Mouse (Mus musculus): ENCODE results near the gene Gpr107. TPM values are rescaled to one million over a fixed set of nuclear protein-coding genes. Genes with fewer than 3 reads are reported as not detected.

Gene Gpr107
- polyA plus RNA-seq, 1 experiment from 2014 or later, result 28.4 TPM

DNA sequence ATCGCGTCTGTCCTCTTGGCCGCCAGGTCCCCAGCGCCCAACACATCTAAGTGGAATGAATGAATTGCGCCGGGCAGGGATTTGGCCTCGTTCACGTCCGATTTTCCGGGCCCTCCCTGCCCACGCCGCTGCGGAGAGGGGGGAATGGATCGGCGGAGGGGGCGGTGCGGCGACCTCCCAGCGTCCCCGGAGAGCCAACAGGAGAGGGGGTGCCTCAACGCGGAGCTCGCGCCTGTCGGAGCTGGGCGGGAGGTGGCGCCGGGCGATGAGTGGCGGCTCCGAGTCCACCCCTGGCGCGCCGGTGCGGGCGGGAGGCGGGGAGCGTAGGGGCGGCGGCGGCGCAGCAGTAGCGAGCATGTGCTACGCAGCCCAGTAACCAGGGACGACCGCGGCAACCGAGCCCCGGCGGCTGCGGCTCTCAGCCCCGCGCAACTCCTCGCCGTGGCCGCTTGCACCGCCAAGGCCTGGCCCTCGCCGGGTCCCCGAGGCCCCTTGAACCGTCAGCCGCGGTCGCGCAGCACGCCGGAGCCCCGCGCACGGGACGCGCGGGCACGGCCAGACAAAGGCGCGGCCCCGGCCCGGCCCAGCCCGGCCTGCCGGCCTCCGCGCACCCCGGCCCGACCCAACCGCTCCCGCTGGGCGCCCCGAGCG, 93.5 kb downstream of the Gpr107 start, which contains the start of gene Ncs1:
TSS of gene Ncs1 (plus strand) at position 333 of the 651 bp plus-strand sequence.
- DNase-seq (ENCODE audit: low spot score) (peak; percentile 83), ATAC-seq (ENCODE audit: insufficient read depth, low FRiP score, low TSS enrichment) (peak; percentile 76)
- peaks cover 16% of the 10 kb centered on the region for H3K4me1 ChIP-seq (ENCODE audit: control insufficient read depth, insufficient read depth, low read length)
- no peaks in the 10 kb centered on the region; the same call in 1 of the 2 replicates for H3K36me3 ChIP-seq (ENCODE audit: control insufficient read depth, insufficient read depth, low read length)
- peak within 1 kb of the TSS; percentile 86 for H3K4me3 ChIP-seq (ENCODE audit: low read depth, low read length)
- peaks cover 7% of the 10 kb centered on the region; the same call in 1 of the 2 replicates for H3K27me3 ChIP-seq (ENCODE audit: control insufficient read depth, insufficient read depth, low read length)
- peak within 1 kb of the TSS; percentile 87 for H3K27ac ChIP-seq (ENCODE audit: low read depth, low read length)
- peak within 1 kb of the TSS; percentile 97 for H3K9ac ChIP-seq (ENCODE audit: low read length)
- under 1% methylated on average over 78 of the region's 89 CpGs for WGBS
- peak within 1 kb of the TSS; percentile 89 for H3K4me2 ChIP-seq (ENCODE audit: low read depth)
- H3K9me3 ChIP-seq (ENCODE audit: control insufficient read depth, low read length), result no peaks in the 10 kb centered on the region

DNA sequence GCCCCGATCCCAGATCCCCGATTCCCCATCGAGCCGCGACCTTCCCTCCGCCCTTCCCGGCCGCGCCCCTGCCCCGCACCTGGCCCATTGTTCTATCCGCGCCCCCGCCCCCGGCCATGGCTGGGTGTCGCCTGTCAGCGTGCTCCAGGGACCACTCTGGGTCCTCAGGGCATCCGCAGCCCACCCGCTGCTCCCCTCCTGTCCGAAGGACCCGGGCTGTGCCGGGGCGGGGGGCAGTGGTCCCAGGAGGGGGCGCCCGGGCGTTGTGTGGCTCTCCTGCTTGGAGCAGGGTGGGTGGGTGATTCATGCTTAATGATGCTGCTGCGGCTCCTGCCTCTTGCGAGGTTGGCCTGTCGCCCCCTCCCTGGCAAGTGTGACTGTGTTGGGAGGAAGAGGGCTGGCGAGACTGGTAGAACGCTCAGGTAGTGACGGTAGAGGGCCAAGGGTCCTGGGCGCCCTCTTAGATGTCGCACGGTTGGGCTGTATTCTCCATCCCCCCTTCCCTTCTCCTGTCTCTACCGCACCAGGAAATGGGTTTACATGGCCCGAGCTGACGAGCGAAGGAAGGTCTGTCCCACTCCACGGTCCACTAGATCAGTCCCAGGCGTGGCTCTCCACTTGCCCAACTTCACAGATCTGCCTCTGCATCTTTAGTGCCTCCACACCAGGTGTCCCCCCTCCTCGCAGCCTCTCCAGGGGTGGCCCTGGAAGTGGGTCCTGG, 94.3 kb downstream of the Gpr107 start:
- Histone ChIP-seq H3K27ac (ENCODE audit: low read depth, low read length) (peak overlapping the region; percentile 87), H3K4me2 (ENCODE audit: low read depth) (peak overlapping the region; percentile 89), H3K27me3 (ENCODE audit: control insufficient read depth, insufficient read depth, low read length) (peaks cover 7% of the 10 kb centered on the region; the same call in 1 of the 2 replicates), H3K4me1 (ENCODE audit: control insufficient read depth, insufficient read depth, low read length) (peaks cover 16% of the 10 kb centered on the region), H3K36me3 (ENCODE audit: control insufficient read depth, insufficient read depth, low read length) (no peaks in the 10 kb centered on the region; the same call in 1 of the 2 replicates), H3K9me3 (ENCODE audit: control insufficient read depth, low read length) (no peaks in the 10 kb centered on the region), H3K4me3 (ENCODE audit: low read depth, low read length) (peak overlapping the region; percentile 86), H3K9ac (ENCODE audit: low read length) (peak overlapping the region; percentile 97)
- ATAC-seq (ENCODE audit: insufficient read depth, low FRiP score, low TSS enrichment), result peak; percentile 59
- under 1% methylated on average over 39 of the region's 41 CpGs for WGBS
- peak; percentile 59 for DNase-seq (ENCODE audit: low spot score)

DNA sequence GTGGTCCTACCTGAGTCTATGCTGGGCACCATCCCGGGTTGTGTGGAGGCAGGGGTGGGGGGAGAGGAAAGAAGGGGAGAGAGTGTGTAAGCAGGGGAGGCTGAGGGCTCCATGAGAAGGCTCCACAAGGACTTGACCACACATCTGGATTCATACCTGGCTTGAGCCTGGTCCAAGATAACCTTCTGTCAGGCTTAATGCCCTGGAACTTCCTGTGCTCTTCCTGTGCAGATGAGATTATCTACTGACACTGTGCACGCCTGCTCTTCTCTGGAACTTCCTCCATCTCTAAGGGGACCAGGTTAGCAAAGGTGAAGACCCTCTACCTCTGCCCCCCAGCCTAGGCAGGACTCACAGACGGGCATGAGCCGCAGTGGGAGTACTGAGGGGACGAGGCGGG, 96.7 kb downstream of the Gpr107 start:
- no peak for DNase-seq (ENCODE audit: low spot score)
- no peak overlapping the region for H3K4me2 ChIP-seq (ENCODE audit: low read depth)
- peaks cover 16% of the 10 kb centered on the region for H3K4me1 ChIP-seq (ENCODE audit: control insufficient read depth, insufficient read depth, low read length)
- 88% methylated on average over 6 of the region's 6 CpGs for WGBS
- no peak overlapping the region for H3K4me3 ChIP-seq (ENCODE audit: low read depth, low read length)
- ATAC-seq (ENCODE audit: insufficient read depth, low FRiP score, low TSS enrichment), result no peak
- H3K27ac ChIP-seq (ENCODE audit: low read depth, low read length), result no peak overlapping the region
- no peak overlapping the region for H3K9ac ChIP-seq (ENCODE audit: low read length)
- no peaks in the 10 kb centered on the region; the same call in 1 of the 2 replicates for H3K36me3 ChIP-seq (ENCODE audit: control insufficient read depth, insufficient read depth, low read length)
- H3K27me3 ChIP-seq (ENCODE audit: control insufficient read depth, insufficient read depth, low read length), result peaks cover 7% of the 10 kb centered on the region; the same call in 1 of the 2 replicates
- H3K9me3 ChIP-seq (ENCODE audit: control insufficient read depth, low read length), result no peaks in the 10 kb centered on the region

DNA sequence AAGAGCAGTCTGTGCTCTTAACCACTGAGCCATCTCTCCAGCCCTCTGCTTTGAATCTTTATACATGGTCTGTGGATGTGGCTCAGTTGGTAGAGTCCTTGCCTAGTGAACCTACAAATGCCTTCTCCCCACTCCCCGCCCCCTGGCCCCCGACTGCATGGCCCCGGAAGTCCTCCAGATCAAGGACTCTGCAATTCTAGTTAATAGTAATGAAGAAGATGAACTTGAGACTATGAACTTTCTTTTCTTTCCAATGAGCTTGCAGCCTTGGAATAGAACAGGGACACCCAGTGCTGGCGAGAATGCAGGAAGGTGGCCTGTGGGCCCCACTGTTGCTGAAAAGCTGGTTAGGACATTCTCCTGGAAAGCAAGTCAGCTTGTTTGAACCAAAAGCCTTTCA, 100.1 kb downstream of the Gpr107 start:
- H3K9me3 ChIP-seq (ENCODE audit: control insufficient read depth, low read length), result no peaks in the 10 kb centered on the region
- no peak for DNase-seq (ENCODE audit: low spot score)
- no peak overlapping the region for H3K9ac ChIP-seq (ENCODE audit: low read length)
- WGBS, result 97% methylated on average over 4 of the region's 4 CpGs
- no peaks in the 10 kb centered on the region; the same call in 1 of the 2 replicates for H3K36me3 ChIP-seq (ENCODE audit: control insufficient read depth, insufficient read depth, low read length)
- ATAC-seq (ENCODE audit: insufficient read depth, low FRiP score, low TSS enrichment), result no peak
- H3K27me3 ChIP-seq (ENCODE audit: control insufficient read depth, insufficient read depth, low read length), result no peaks in the 10 kb centered on the region
- peaks cover 24% of the 10 kb centered on the region for H3K4me1 ChIP-seq (ENCODE audit: control insufficient read depth, insufficient read depth, low read length)
- no peak overlapping the region for H3K27ac ChIP-seq (ENCODE audit: low read depth, low read length)
- H3K4me2 ChIP-seq (ENCODE audit: low read depth), result no peak overlapping the region
- no peak overlapping the region for H3K4me3 ChIP-seq (ENCODE audit: low read depth, low read length)

DNA sequence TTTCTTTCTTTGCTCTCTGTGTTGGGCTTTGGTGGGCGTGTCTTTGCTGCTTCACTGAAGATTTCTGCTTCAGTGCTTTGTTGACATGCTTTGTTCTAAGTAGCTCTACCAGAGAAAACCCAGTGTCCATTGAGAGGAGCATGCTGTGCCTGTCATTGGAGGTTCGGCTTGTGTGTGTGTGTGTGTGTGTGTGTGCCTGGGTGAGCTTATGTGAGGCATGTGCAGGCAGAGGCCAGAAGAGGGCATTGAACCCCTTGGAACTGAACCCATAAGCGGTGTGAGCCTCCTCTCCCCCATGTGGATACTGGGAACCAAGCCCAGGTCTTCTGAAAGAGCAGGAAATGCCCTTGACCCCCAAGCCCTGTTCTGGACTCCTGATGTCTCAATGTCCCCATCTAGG, 101.3 kb downstream of the Gpr107 start:
- no peaks in the 10 kb centered on the region for H3K36me3 ChIP-seq (ENCODE audit: control insufficient read depth, insufficient read depth, low read length)
- no peaks in the 10 kb centered on the region for H3K27me3 ChIP-seq (ENCODE audit: control insufficient read depth, insufficient read depth, low read length)
- H3K4me1 ChIP-seq (ENCODE audit: control insufficient read depth, insufficient read depth, low read length), result peaks cover 20% of the 10 kb centered on the region
- H3K4me2 ChIP-seq (ENCODE audit: low read depth), result no peak overlapping the region
- H3K9me3 ChIP-seq (ENCODE audit: control insufficient read depth, low read length), result no peaks in the 10 kb centered on the region
- H3K4me3 ChIP-seq (ENCODE audit: low read depth, low read length), result no peak overlapping the region
- DNase-seq (ENCODE audit: low spot score), result no peak
- no peak overlapping the region for H3K27ac ChIP-seq (ENCODE audit: low read depth, low read length)
- WGBS, result 53% methylated on average over 3 of the region's 3 CpGs
- ATAC-seq (ENCODE audit: insufficient read depth, low FRiP score, low TSS enrichment), result no peak
- H3K9ac ChIP-seq (ENCODE audit: low read length), result no peak overlapping the region

DNA sequence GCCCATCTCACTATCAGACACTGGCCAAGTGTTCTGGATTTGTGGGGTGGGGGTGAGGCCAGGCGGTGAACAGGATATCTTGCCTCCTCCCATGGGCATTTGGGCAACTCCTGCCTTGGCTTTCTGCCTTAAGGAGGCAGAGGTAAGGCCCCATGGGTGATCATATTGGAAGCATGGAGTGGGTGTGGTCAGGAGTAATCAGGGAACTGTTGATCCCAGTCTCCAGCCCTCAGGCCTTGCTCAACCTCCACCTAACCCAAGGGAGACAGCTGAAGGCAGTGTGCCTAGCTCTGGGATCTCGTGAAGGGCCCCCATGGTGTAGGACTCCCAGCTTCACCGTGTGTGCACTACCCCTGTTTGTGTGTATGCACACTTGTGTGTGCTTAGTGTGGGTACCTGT, 102.7 kb downstream of the Gpr107 start:
- Histone ChIP-seq H3K4me2 (ENCODE audit: low read depth) (no peak overlapping the region), H3K9ac (ENCODE audit: low read length) (no peak overlapping the region), H3K9me3 (ENCODE audit: control insufficient read depth, low read length) (no peaks in the 10 kb centered on the region), H3K4me1 (ENCODE audit: control insufficient read depth, insufficient read depth, low read length) (peaks cover 28% of the 10 kb centered on the region), H3K27me3 (ENCODE audit: control insufficient read depth, insufficient read depth, low read length) (no peaks in the 10 kb centered on the region), H3K36me3 (ENCODE audit: control insufficient read depth, insufficient read depth, low read length) (no peaks in the 10 kb centered on the region), H3K27ac (ENCODE audit: low read depth, low read length) (no peak overlapping the region), H3K4me3 (ENCODE audit: low read depth, low read length) (no peak overlapping the region)
- ATAC-seq (ENCODE audit: insufficient read depth, low FRiP score, low TSS enrichment) (no peak), DNase-seq (ENCODE audit: low spot score) (no peak)
- 80% methylated on average over 3 of the region's 3 CpGs for WGBS

DNA sequence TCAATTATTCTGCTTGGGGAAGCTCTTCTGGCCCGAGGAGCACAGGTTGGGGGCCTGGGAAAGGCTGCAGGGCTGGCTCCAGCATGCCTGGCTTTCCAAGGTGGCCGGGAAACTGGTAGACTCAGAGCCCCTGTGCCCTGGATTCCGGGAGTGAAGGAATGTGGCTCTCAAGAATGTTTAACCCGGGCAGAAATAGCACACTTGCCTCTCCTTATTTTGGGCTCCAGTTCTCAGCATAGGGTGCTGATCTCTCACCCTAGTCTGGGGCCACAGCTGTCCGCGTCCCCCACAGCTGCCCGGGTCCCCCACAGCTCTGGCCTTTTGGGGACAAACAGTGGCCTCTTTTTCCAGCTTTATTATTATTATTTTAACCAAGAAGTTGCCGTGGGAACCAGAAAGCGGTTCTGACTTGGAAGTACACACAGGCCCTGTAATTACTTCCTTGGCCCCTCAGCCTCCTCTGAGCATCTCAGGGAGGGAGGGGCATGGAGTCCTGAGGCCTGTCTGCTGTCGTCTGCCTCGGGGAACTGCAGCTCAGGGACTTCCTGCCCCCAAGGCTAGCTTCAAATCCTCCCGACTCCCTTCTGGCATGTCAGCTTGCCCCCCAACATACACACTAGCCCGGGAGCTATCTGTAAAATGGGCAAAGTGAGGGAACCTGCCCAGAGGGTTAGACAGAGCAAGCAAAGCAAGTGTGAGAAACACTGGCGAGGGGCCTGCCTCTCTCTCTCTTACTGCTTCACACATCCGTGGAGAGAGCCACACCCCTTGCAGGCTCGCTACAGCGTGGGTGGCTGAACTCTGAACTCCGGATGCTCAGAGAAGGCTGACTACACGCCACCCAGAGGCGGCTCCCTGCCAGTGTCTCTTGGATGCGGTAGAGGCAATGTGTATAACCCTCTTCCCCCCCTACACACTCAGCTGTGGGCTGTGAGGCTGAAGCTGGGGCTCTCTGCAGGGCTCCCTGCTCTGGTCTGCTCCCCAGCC, 104.1 kb downstream of the Gpr107 start:
- peak; percentile 70 for DNase-seq (ENCODE audit: low spot score)
- Histone ChIP-seq H3K9me3 (ENCODE audit: control insufficient read depth, low read length) (no peaks in the 10 kb centered on the region), H3K4me2 (ENCODE audit: low read depth) (no peak overlapping the region), H3K27me3 (ENCODE audit: control insufficient read depth, insufficient read depth, low read length) (no peaks in the 10 kb centered on the region), H3K4me1 (ENCODE audit: control insufficient read depth, insufficient read depth, low read length) (peaks cover 28% of the 10 kb centered on the region), H3K4me3 (ENCODE audit: low read depth, low read length) (no peak overlapping the region), H3K36me3 (ENCODE audit: control insufficient read depth, insufficient read depth, low read length) (no peaks in the 10 kb centered on the region), H3K9ac (ENCODE audit: low read length) (peak overlapping the region; percentile 26; the same call in 1 of the 2 replicates), H3K27ac (ENCODE audit: low read depth, low read length) (peak overlapping the region; percentile 49; the same call in 1 of the 2 replicates)
- no peak for ATAC-seq (ENCODE audit: insufficient read depth, low FRiP score, low TSS enrichment)
- WGBS, result 19% methylated on average over 21 of the region's 21 CpGs

DNA sequence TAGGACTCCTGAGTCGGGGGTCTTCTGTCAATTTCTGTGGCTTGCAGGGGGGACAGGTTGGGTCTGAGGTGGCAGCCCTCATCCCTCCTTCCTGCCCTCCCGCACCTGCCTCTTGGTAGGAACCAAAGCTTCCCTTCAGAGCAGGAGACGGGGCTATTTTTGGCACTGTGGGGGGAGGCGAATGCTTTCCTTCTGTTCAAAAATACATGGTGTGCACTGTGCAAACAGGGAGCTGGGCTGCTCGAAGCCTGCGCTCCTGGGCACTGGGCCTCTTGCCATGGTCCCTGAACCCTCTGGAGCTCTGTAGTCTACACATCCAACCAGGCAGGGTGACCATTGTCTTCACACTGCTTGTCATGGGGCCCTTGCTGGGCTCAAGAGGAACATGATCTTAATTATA, 105.0 kb downstream of the Gpr107 start:
- H3K9me3 ChIP-seq (ENCODE audit: control insufficient read depth, low read length), result no peaks in the 10 kb centered on the region
- no peak for DNase-seq (ENCODE audit: low spot score)
- no peak overlapping the region for H3K4me3 ChIP-seq (ENCODE audit: low read depth, low read length)
- no peaks in the 10 kb centered on the region for H3K27me3 ChIP-seq (ENCODE audit: control insufficient read depth, insufficient read depth, low read length)
- H3K4me2 ChIP-seq (ENCODE audit: low read depth), result no peak overlapping the region
- H3K27ac ChIP-seq (ENCODE audit: low read depth, low read length), result no peak overlapping the region
- ATAC-seq (ENCODE audit: insufficient read depth, low FRiP score, low TSS enrichment), result no peak
- no peaks in the 10 kb centered on the region for H3K36me3 ChIP-seq (ENCODE audit: control insufficient read depth, insufficient read depth, low read length)
- H3K9ac ChIP-seq (ENCODE audit: low read length), result no peak overlapping the region
- 79% methylated on average over 6 of the region's 6 CpGs for WGBS
- H3K4me1 ChIP-seq (ENCODE audit: control insufficient read depth, insufficient read depth, low read length), result peaks cover 28% of the 10 kb centered on the region

All from neural tube, embryonic 11.5 days (tissue).